Mouse (Mus musculus) megakaryocyte progenitor cell, adult 5-6 weeks (primary cell): Measurements from ENCODE around the gene Tinf2. TPM values are rescaled to one million over a fixed set of nuclear protein-coding genes. Genes with fewer than 3 reads are reported as not detected.

Experiments used
- ATAC-seq: replicated peaks from 2 replicates; pipeline ENCODE4 v1.8.0; 2016; ENCODE audit warnings: mild to moderate bottlenecking, moderate TSS enrichment, inconsistent platforms; ENCODE audit not compliant: poor library complexity
- total RNA-seq, 2 experiments: library from RNA; stranded (forward) in 1 of 2; stranded (reverse) in 1 of 2; fragments of 157-497, 149-512 nt in 1 of 2; fragments of 200-1000 nt in 1 of 2; gene quantifications; 2 replicates each; pipeline versions ENCODE4 v1.2.3 to v1.2.4; 2015 to 2017

Tinf2 gene
- total RNA-seq (2015) (19.4 and 23.1 TPM in 2 replicates), total RNA-seq (2017) (17.7 and 26.3 TPM in 2 replicates)

GRCm38 (mm10) chr14:55681160-55682117, at the start of gene Tinf2:
TSS of gene Tinf2 (minus strand) at chr14:55681820.
- peak; percentile 96 for ATAC-seq

DNA sequence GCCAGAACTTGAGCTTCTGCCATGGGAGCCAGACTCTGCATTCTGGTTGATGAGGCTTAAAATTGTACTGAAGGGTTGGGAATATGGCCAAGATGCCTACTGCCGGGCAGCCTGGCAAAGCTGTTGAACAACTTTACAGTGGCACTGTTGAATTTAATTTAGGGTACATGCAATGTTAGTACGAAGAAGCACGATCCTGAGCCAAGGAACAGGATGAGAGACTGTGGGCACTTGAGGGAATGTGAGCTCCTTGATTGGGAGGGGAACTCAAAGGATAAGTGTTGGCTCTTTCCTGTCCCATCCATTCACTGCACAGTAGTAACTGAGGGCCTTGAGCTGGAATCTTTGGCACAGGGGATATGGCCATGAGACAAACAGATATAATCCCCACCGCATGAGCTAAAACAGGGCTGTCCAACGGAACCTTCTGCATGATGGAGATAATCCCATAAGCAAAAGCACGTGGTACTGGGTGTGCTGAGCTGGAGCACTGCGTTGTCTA, 49.0 kb upstream of the Tinf2 start:
- ATAC-seq, result no peak

DNA sequence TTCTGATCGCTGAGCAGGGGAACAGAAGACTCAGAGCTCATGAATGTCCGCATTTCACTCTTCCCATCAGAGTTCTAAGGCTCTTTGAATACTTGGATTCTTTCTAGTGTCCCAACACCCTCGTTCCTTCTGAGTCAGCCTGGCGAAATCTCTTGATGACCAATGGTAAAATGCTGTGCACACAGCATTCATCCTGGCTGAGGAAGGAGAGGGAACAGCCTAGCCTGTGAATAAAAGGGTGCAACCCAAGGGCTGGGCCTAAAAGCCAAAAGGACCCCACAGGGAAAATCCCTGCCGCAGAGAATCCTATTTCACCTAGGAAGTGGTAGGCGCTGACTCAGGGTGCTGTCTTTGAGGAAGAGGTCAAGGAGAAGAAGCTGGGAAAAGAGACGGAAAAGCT, 48.5 kb upstream of the Tinf2 start:
- no peak for ATAC-seq

- ATAC-seq, result 0 out of 2 replicates have a peak, but pooled peaks have one; percentile 20
Measured at GRCm38 (mm10) chr14:55727889-55728685, 46.5 kb upstream of the Tinf2 start.

GRCm38 (mm10) chr14:55726261-55726660, 44.6 kb upstream of the Tinf2 start:
- ATAC-seq, result no peak

GRCm38 (mm10) chr14:55724411-55724871, 42.8 kb upstream of the Tinf2 start:
- ATAC-seq, result peak; percentile 67

- no peak for ATAC-seq
Measured at GRCm38 (mm10) chr14:55723433-55723832, 41.8 kb upstream of the Tinf2 start.

GRCm38 (mm10) chr14:55722438-55722945, 40.9 kb upstream of the Tinf2 start:
- ATAC-seq, result no peak

DNA sequence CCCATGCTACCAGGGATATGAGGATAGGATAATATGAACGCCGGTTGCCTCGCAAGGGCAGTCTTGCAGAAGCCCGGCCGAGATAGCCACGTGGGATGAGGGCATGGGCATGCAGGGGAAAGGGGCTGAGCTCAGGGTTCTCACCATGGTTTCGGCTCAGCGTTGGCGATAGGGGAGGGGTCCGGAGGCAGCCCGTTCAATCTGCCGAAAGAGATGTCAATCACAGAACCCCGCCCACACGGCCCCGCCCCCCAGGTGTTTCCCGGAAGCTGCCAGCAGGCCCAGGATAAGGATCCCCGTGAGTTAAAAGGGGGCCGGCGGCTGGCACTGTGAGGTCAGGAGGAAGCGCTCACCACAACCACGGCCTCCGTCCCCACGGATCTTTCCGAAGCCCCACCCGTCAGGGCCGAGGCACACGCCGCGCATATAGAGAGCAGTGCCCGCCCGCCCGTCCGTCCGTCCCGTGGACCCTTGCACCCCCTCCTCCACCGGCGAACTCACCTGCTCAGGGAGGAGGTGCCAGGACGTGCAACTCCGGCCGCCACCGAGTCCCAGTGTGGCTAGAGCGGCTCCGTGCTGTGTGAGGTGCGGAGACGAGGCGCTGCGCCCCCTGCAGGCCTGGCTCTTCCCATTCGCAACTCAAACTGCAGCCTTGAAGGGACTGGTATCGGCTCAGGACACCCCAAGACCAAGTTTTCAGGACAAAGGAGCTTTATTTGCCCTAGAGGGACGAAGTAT, 40.2 kb upstream of the Tinf2 start, which contains the start of gene Rabggta:
TSS of gene Rabggta (minus strand) at position 564 of the 738 bp plus-strand sequence.
- ATAC-seq, result peak; percentile 76

GRCm38 (mm10) chr14:55721076-55721475, 39.5 kb upstream of the Tinf2 start:
- no peak for ATAC-seq

DNA sequence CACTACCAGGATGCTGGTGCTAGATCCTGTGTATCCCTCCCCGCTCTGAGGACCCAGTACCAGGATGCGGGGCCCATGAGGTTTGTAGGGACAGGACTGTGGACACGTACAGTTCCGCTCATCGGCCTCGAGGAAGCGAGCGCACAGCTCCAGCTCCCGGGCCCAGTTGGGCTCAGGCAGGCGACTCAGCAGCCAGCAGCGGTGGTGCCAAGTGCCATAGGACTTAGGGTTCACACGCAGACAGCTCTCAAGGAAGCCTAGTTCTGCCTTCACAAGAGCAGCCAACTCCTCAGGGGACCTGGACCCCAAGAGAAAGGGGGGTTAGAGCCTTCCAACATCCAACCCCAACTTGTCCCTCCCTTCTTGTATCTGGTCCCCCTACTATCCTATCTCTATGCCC, 39.0 kb upstream of the Tinf2 start:
- no peak for ATAC-seq

DNA sequence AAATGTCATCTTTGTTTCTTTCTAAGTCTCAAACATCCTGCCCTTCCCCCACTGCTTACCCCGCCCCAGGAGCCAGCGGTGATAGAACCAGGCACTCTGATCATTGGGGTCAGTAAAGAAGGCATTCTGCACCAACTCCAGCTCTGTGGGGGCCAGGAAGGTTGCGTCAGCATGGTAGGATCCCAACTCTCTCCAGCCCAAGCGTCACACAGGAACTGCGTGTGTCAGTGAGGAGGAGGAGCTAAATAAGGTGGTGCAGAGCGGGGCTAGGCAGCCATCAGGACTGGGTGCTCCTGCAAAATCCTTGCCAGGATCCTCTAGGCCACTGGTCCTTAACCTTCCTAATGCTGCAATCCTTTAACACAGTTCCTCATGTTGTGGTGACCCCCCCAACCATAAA, 38.1 kb upstream of the Tinf2 start:
- no peak for ATAC-seq

DNA sequence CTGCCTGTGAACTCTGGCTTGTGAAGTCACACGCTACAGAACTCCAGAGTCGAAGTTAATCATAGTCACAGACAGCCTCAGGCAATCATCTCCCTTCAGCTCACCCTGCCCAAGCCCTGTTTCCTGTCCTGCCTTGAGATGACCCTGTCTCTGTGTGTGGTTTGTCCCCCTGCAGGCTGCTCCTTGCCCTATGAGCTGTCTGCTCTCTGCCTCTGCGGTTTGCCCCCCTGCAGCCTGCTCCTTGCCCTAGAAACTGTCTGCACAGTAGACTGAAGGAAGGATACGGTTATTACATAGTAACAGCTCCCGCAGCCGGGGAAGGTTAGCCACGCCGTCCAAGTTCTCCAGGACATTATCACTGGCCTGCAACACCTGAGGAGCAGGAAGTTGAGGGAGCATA, 35.3 kb upstream of the Tinf2 start:
- ATAC-seq, result no peak

GRCm38 (mm10) chr14:55716271-55716670, 34.7 kb upstream of the Tinf2 start:
- no peak for ATAC-seq

- peak; percentile 27 for ATAC-seq
Measured at GRCm38 (mm10) chr14:55714893-55715292, 33.3 kb upstream of the Tinf2 start.

DNA sequence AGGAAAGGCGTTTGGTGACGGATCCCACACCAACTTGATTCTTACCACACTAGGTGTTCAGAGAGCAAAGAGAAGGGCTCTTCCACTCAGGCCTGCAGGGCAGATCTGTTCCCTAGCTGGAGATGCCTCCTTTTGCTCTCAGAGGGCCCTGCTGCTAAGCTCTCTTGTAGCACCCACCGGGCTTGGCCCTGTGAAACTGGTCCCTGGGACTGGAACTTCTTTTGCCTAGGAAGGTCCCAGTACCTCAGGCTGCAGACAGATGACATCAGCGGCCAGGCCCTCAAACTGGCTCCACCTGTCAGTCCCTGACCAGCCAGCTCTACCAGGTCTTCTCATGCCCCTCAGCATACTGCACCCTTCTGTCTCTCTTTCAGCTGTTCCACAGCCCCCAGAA, 32.1 kb upstream of the Tinf2 start, which contains the start of gene Tgm1:
TSS of gene Tgm1 (minus strand) at position 198 of the 394 bp plus-strand sequence.
- no peak for ATAC-seq

GRCm38 (mm10) chr14:55713007-55713728, 31.5 kb upstream of the Tinf2 start:
- peak; percentile 86 for ATAC-seq

GRCm38 (mm10) chr14:55711786-55712185, 30.2 kb upstream of the Tinf2 start:
- no peak for ATAC-seq

DNA sequence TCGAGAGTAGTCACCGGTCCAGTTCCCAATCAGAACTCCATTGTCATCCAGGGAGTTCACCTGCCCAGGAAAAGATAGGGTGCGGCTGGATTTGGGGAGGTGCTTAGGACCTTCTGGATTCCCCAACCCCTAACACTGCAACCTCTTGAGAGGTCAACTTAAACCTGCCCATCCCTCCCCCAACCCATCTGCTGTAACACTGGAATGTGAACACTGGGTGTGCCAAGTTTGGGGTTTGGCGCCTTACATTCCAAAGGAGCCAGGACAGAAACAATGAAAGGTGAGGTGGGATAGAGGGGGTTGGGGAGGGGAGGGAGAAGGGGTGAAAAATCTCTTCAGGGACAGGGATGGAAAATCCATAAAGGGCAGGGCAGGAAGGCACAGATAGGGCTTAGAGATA, 27.9 kb upstream of the Tinf2 start:
- ATAC-seq, result no peak

DNA sequence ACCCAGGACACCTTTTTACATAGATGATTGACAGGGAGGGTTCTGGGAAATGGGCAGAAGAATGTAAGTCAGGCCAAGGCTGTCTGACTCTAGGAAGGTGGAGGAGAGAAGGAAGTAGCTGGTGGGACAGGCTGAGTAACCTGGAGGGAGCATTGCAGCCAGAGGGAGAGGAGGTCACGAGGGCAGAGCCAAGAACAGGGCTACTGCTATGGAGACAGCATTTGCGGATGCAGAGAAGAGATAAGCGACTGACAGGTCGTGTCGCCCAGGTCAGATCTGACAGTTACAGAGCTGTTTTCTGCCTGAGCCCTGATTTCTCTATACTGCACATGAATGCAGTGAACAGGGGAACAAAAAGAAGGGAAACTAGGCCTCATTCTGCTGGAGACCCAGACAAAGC, 25.8 kb upstream of the Tinf2 start:
- ATAC-seq, result peak; percentile 76
